In genomic region chr17:81189996-81190395, GRCm38 (mm10) we compare ENCODE assay signal across 8 mouse cellular contexts.
DNase-seq lines count a peak whose midpoint lies in the region; ATAC-seq and TF ChIP-seq lines count a peak whose summit lies in the region.

No protein-coding gene starts in this region.

- no peaks in the 10 kb centered on the region for H3K27me3 ChIP-seq in liver, embryonic 12.5 days (replicated peaks)
- no peaks in the 10 kb centered on the region for H3K27me3 ChIP-seq in cerebellum, adult 2 months (ENCODE audit: control insufficient read depth, insufficient read depth, low read length)
- H3K27me3 ChIP-seq in kidney, embryonic 14.5 days (ENCODE audit: control insufficient read depth, insufficient read depth, low read length), result no peaks in the 10 kb centered on the region
- H3K27me3 ChIP-seq in liver, embryonic 11.5 days (replicated peaks; ENCODE audit: control insufficient read depth, insufficient read depth, low read length), result no peaks in the 10 kb centered on the region
- no peaks in the 10 kb centered on the region for H3K27me3 ChIP-seq in neural tube, embryonic 13.5 days

- DNase-seq in liver, result peak; percentile 16
- peak; percentile 19 to 37 for DNase-seq in cerebellum, adult 2 months
- no peak for DNase-seq in liver, embryonic 11.5 days (ENCODE audit: low spot score)
- no peak for DNase-seq in spleen, postnatal 14 days (ENCODE audit: low spot score in 2 of 2)

- H3K9me3 ChIP-seq in liver, embryonic 12.5 days (replicated peaks), result no peaks in the 10 kb centered on the region
- H3K9me3 ChIP-seq in kidney, embryonic 14.5 days (ENCODE audit: control insufficient read depth, low read length), result no peaks in the 10 kb centered on the region
- H3K9me3 ChIP-seq in liver, embryonic 11.5 days (ENCODE audit: control insufficient read depth, low read length), result no peaks in the 10 kb centered on the region
- no peaks in the 10 kb centered on the region for H3K9me3 ChIP-seq in neural tube, embryonic 13.5 days

- no peaks in the 10 kb centered on the region for H3K36me3 ChIP-seq in liver, embryonic 12.5 days
- no peaks in the 10 kb centered on the region for H3K36me3 ChIP-seq in kidney, embryonic 14.5 days (ENCODE audit: control insufficient read depth, insufficient read depth, low read length)
- H3K36me3 ChIP-seq in liver, embryonic 11.5 days (ENCODE audit: control insufficient read depth, insufficient read depth, low read length), result no peaks in the 10 kb centered on the region
- no peaks in the 10 kb centered on the region for H3K36me3 ChIP-seq in neural tube, embryonic 13.5 days

- no peak overlapping the region for H3K4me3 ChIP-seq in liver, embryonic 12.5 days
- H3K4me3 ChIP-seq in cerebellum, adult 2 months (replicated peaks; ENCODE audit: insufficient read depth, low read depth, low read length), result no peak overlapping the region
- H3K4me3 ChIP-seq in kidney, embryonic 14.5 days (ENCODE audit: low read length), result no peak overlapping the region
- no peak overlapping the region for H3K4me3 ChIP-seq in liver, embryonic 11.5 days (ENCODE audit: low read depth, low read length)
- no peak overlapping the region for H3K4me3 ChIP-seq in neural tube, embryonic 13.5 days

- no peak for TF ChIP-seq POLR2A in cerebellum, adult 2 months (IDR thresholded peaks at IDR 0.05; ENCODE audit: borderline replicate concordance, insufficient read depth, low read length)

- 51% methylated on average over 4 of the region's 4 CpGs for WGBS in liver, embryonic 12.5 days (ENCODE audit: insufficient replicate concordance)
- WGBS in cerebellum, adult 2 months, result 57% methylated on average over 4 of the region's 4 CpGs
- 48% methylated on average over 4 of the region's 4 CpGs for WGBS in kidney, embryonic 14.5 days
- WGBS in liver, embryonic 11.5 days, result 57% methylated on average over 4 of the region's 4 CpGs
- 55% methylated on average over 4 of the region's 4 CpGs for WGBS in neural tube, embryonic 13.5 days

- H3K4me1 ChIP-seq in liver, embryonic 12.5 days, result no peaks in the 10 kb centered on the region
- no peaks in the 10 kb centered on the region for H3K4me1 ChIP-seq in cerebellum, adult 2 months (ENCODE audit: control insufficient read depth, insufficient read depth, low read length)
- no peaks in the 10 kb centered on the region for H3K4me1 ChIP-seq in kidney, embryonic 14.5 days (ENCODE audit: control insufficient read depth, insufficient read depth, low read length)
- no peaks in the 10 kb centered on the region for H3K4me1 ChIP-seq in liver, embryonic 11.5 days (replicated peaks; ENCODE audit: control insufficient read depth, insufficient read depth, low read length)
- no peaks in the 10 kb centered on the region for H3K4me1 ChIP-seq in neural tube, embryonic 13.5 days (replicated peaks)

- ATAC-seq in liver, embryonic 12.5 days, result no peak
- peak; percentile 90 for ATAC-seq in frontal cortex, adult (ENCODE audit: low TSS enrichment)
- peak; percentile 73; the same call in 1 of the 2 replicates for ATAC-seq in kidney, embryonic 14.5 days (ENCODE audit: low FRiP score, low TSS enrichment)
- 0 out of 2 replicates have a peak, but pooled peaks have one; percentile 53 for ATAC-seq in liver, embryonic 11.5 days (replicated peaks; ENCODE audit: low FRiP score)
- ATAC-seq in neural tube, embryonic 13.5 days (ENCODE audit: low read depth), result peak; percentile 40

- no peak overlapping the region for H3K4me2 ChIP-seq in liver, embryonic 12.5 days
- H3K4me2 ChIP-seq in kidney, embryonic 14.5 days (replicated peaks; ENCODE audit: low read depth, low read length), result no peak overlapping the region
- H3K4me2 ChIP-seq in liver, embryonic 11.5 days, result no peak overlapping the region
- no peak overlapping the region for H3K4me2 ChIP-seq in neural tube, embryonic 13.5 days

- TF ChIP-seq CTCF in cerebellum, adult 2 months (IDR thresholded peaks at IDR 0.05; ENCODE audit: borderline replicate concordance, insufficient read depth, low read depth, low read length), result peak; percentile 70

- no peak overlapping the region for H3K27ac ChIP-seq in liver, embryonic 12.5 days
- no peak overlapping the region for H3K27ac ChIP-seq in cerebellum, adult 2 months (ENCODE audit: insufficient read depth, low read length)
- H3K27ac ChIP-seq in kidney, embryonic 14.5 days (ENCODE audit: low read depth, low read length), result no peak overlapping the region
- no peak overlapping the region for H3K27ac ChIP-seq in liver, embryonic 11.5 days (ENCODE audit: low read depth, low read length)
- no peak overlapping the region for H3K27ac ChIP-seq in neural tube, embryonic 13.5 days (replicated peaks)

- H3K9ac ChIP-seq in liver, embryonic 12.5 days, result no peak overlapping the region
- H3K9ac ChIP-seq in kidney, embryonic 14.5 days (ENCODE audit: low read depth, low read length), result no peak overlapping the region
- no peak overlapping the region for H3K9ac ChIP-seq in liver, embryonic 11.5 days (ENCODE audit: low read depth, low read length)
- no peak overlapping the region for H3K9ac ChIP-seq in neural tube, embryonic 13.5 days

Comparison
In these comparisons a context has a peak if more than half of its experiments do, and no peak if none do; other contexts are left out.
1. DNase-seq: peak in liver (single experiment) and cerebellum, adult 2 months (2 of 2); none in liver, embryonic 11.5 days (single experiment) and spleen, postnatal 14 days (0 of 2).